8 mouse cellular contexts compared by ENCODE assay signal in the genomic region with DNA sequence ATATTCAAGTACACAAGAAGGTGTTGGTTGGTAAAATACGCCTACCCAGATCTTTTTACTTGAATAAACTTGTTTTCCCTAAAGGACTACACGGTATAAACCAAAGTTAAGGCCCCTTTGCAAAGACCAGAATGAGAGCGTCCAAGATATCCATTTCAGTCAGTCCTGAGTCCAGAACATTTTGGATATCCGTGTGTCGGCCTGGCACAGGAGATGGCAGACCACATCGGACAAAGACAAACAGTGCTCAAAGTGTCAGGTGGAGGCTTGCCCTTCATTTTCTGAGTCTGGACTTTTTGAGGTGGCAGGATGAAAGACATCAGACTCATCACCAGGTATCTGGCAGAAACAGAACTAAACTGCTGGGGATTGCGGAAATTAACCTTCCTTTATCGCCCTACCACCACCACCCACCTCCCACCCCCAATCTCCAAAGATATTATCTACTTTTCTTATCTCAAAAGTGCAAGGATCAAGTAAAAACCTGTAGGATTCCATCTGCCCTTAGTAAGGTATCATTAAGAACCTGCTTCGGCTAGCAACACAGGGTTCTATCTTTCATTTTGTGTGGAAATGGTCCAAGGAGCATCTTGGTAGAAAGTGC. TPM values are rescaled to one million over a fixed set of nuclear protein-coding genes. Genes with fewer than 3 reads are reported as not detected.
DNase-seq lines count a peak whose midpoint lies in the region; ATAC-seq and TF ChIP-seq lines count a peak whose summit lies in the region.

No protein-coding gene starts in this region.

- H3K9me3 ChIP-seq in erythroblast, embryonic 14.5 days (ENCODE audit: control insufficient read depth, low read length), result no peaks in the 10 kb centered on the region
- H3K9me3 ChIP-seq in limb, embryonic 15.5 days, result no peaks in the 10 kb centered on the region
- H3K9me3 ChIP-seq in stomach, postnatal 0 days (ENCODE audit: control insufficient read depth, low read length), result no peaks in the 10 kb centered on the region

- ATAC-seq in erythroblast, adult 5-6 weeks (replicated peaks; ENCODE audit: low FRiP score, poor library complexity, severe bottlenecking), result no peak
- no peak for ATAC-seq in limb, embryonic 15.5 days (ENCODE audit: insufficient number of reproducible peaks, low FRiP score, low TSS enrichment, low read depth)
- ATAC-seq in stomach, postnatal 0 days (ENCODE audit: low FRiP score, low TSS enrichment), result no peak

- TF ChIP-seq CTCF in testis, adult 2 months (IDR thresholded peaks at IDR 0.05; ENCODE audit: control insufficient read depth, insufficient read depth, insufficient replicate concordance, low read depth, low read length), result no peak
- TF ChIP-seq CTCF in stomach, postnatal 0 days (IDR thresholded peaks at IDR 0.05; ENCODE audit: low read depth), result no peak

- DNase-seq in testis, postnatal 10 days (ENCODE audit: low spot score), result no peak
- no peak for DNase-seq in stomach, postnatal 0 days (ENCODE audit: low spot score)
- no peak for DNase-seq in layer of hippocampus, postnatal 25 days (ENCODE audit: extremely low spot score in 1 of 2, low spot score in 1 of 2)
- no peak for DNase-seq in right cerebral cortex, postnatal 4 days

- H3K4me3 ChIP-seq in erythroblast, embryonic 14.5 days (replicated peaks), result peak overlapping the region; percentile 88
- H3K4me3 ChIP-seq in testis, adult 2 months (ENCODE audit: control insufficient read depth, low read depth, low read length), result peak overlapping the region; percentile 98
- peak overlapping the region; percentile 80 for H3K4me3 ChIP-seq in limb, embryonic 15.5 days
- H3K4me3 ChIP-seq in stomach, postnatal 0 days (ENCODE audit: low read depth, low read length), result peak overlapping the region; percentile 65

- peaks cover 48% of the 10 kb centered on the region for H3K36me3 ChIP-seq in erythroblast, embryonic 14.5 days (ENCODE audit: control insufficient read depth)
- H3K36me3 ChIP-seq in testis, adult 2 months (ENCODE audit: control insufficient read depth, insufficient read depth, low read length), result no peaks in the 10 kb centered on the region; the same call in none of the 2 replicates
- no peaks in the 10 kb centered on the region for H3K36me3 ChIP-seq in limb, embryonic 15.5 days
- H3K36me3 ChIP-seq in stomach, postnatal 0 days (ENCODE audit: control insufficient read depth, insufficient read depth, low read length), result no peaks in the 10 kb centered on the region

- no peak for TF ChIP-seq POLR2A in testis, adult 2 months (IDR thresholded peaks at IDR 0.05; ENCODE audit: control insufficient read depth, low read depth, low read length)

- peak overlapping the region; percentile 67 for H3K4me2 ChIP-seq in limb, embryonic 15.5 days
- peak overlapping the region; percentile 75 for H3K4me2 ChIP-seq in stomach, postnatal 0 days (replicated peaks; ENCODE audit: low read depth)

- TF ChIP-seq EP300 in stomach, postnatal 0 days (optimal IDR thresholded peaks at IDR 0.05), result no peak

- H3K9ac ChIP-seq in limb, embryonic 15.5 days, result no peak overlapping the region
- peak overlapping the region; percentile 90; the same call in 1 of the 2 replicates for H3K9ac ChIP-seq in stomach, postnatal 0 days (ENCODE audit: low read length)

- 51% methylated on average over 9 of the region's 9 CpGs for WGBS in limb, embryonic 15.5 days
- WGBS in stomach, postnatal 0 days, result 49% methylated on average over 9 of the region's 9 CpGs

- H3K4me1 ChIP-seq in erythroblast, embryonic 14.5 days (ENCODE audit: control insufficient read depth), result peaks cover 71% of the 10 kb centered on the region
- H3K4me1 ChIP-seq in testis, adult 2 months (ENCODE audit: control insufficient read depth, insufficient read depth, low read length), result peaks cover 7% of the 10 kb centered on the region
- peaks cover 40% of the 10 kb centered on the region for H3K4me1 ChIP-seq in limb, embryonic 15.5 days
- peaks cover 10% of the 10 kb centered on the region for H3K4me1 ChIP-seq in stomach, postnatal 0 days (replicated peaks; ENCODE audit: control insufficient read depth, insufficient read depth)

- H3K27me3 ChIP-seq in erythroblast, embryonic 14.5 days (ENCODE audit: control insufficient read depth), result no peaks in the 10 kb centered on the region
- no peaks in the 10 kb centered on the region for H3K27me3 ChIP-seq in testis, adult 2 months (ENCODE audit: control insufficient read depth, insufficient read depth, low read length)
- no peaks in the 10 kb centered on the region for H3K27me3 ChIP-seq in limb, embryonic 15.5 days
- no peaks in the 10 kb centered on the region for H3K27me3 ChIP-seq in stomach, postnatal 0 days (ENCODE audit: control insufficient read depth, insufficient read depth, low read length)

- H3K27ac ChIP-seq in testis, adult 2 months (ENCODE audit: control insufficient read depth, insufficient read depth, low read depth, low read length), result peak overlapping the region; percentile 7; the same call in 1 of the 2 replicates
- peak overlapping the region; percentile 93 for H3K27ac ChIP-seq in limb, embryonic 15.5 days
- H3K27ac ChIP-seq in stomach, postnatal 0 days (replicated peaks), result no peak overlapping the region

RNA-seq across cellular contexts. Expression of gene Ybx3, which starts 1.8 kb away (rescaled TPM):
- 366 and 393 TPM in 2 replicates for polyA plus RNA-seq in erythroblast, embryonic 14.5 days (2012)
- total RNA-seq in erythroblast, adult 5-6 weeks (2015; ENCODE audit: low replicate concordance), result 299 and 322 TPM in 2 replicates
- total RNA-seq in erythroblast, adult 5-6 weeks (2017; ENCODE audit: low replicate concordance), result 366 and 388 TPM in 2 replicates
- polyA plus RNA-seq in testis, adult 2 months (2012; rRNA removed), result 1,098 and 1,153 TPM in 2 replicates
- 83.7 and 89.1 TPM in 2 replicates for polyA plus RNA-seq in limb, embryonic 15.5 days (2015; fragmentation: Nextera tagmentation; extraction: Ambion mirVana)
- 67.0 and 93.9 TPM in 2 replicates for polyA plus RNA-seq in stomach, postnatal 0 days (2015; fragmentation: Nextera tagmentation; extraction: Ambion mirVana)
- total RNA-seq in layer of hippocampus, postnatal 25 days (2021), result 10 to 100 TPM; 45.9 to 48.5 TPM

RNA-seq across cellular contexts. Expression of gene Styk1, which starts 33.1 kb away (rescaled TPM):
- polyA plus RNA-seq in erythroblast, embryonic 14.5 days (2012), result not detected in 2 replicates
- 0.58 TPM in 1 of 2 replicates, not detected in the other for total RNA-seq in erythroblast, adult 5-6 weeks (2015; ENCODE audit: low replicate concordance)
- total RNA-seq in erythroblast, adult 5-6 weeks (2017; ENCODE audit: low replicate concordance), result 1.4 TPM in 1 of 2 replicates, not detected in the other
- 0.07 and 0.26 TPM in 2 replicates for polyA plus RNA-seq in testis, adult 2 months (2012; rRNA removed)
- 1.3 and 1.9 TPM in 2 replicates for polyA plus RNA-seq in limb, embryonic 15.5 days (2015; fragmentation: Nextera tagmentation; extraction: Ambion mirVana)
- polyA plus RNA-seq in stomach, postnatal 0 days (2015; fragmentation: Nextera tagmentation; extraction: Ambion mirVana), result 15.8 and 16.4 TPM in 2 replicates
- 1 to 10 TPM in 1 of 2 experiments, under 1 TPM in 1; 0.59 to 1.5 TPM for total RNA-seq in layer of hippocampus, postnatal 25 days (2021)
